Mouse (Mus musculus) cerebral cortex, adult 2 months (tissue): ENCODE measurements around the gene Rpl13a.

Experiments
- WGBS: fragments of 180-500 bp; shearing (Covaris S2); methylation state at CpG from one replicate; pipeline ENCODE4 v1.1.7; 2018; 5-methylcytosine and 5-hydroxymethylcytosine counted together

Rpl13a gene

GRCm38 (mm10) chr7:45157459-45157858 lies 28.9 kb upstream of the Rpl13a start:
- 56% methylated on average over 14 of the region's 14 CpGs for WGBS

GRCm38 (mm10) chr7:45156206-45156605 lies 27.6 kb upstream of the Rpl13a start:
- 93% methylated on average over 15 of the region's 15 CpGs for WGBS

- WGBS = 85% methylated on average over 9 of the region's 9 CpGs
Observed at GRCm38 (mm10) chr7:45155590-45155989, 27.0 kb upstream of the Rpl13a start.

- 73% methylated on average over 12 of the region's 12 CpGs for WGBS
Observed at GRCm38 (mm10) chr7:45154993-45155514, 26.5 kb upstream of the Rpl13a start.

GRCm38 (mm10) chr7:45154096-45154992 lies 25.8 kb upstream of the Rpl13a start, which contains the start of the genes Pih1d1 and Aldh16a1:
Gene Pih1d1, plus strand, starts transcription at chr7:45154303.
Gene Aldh16a1, minus strand, starts transcription at chr7:45154584.
- 3% methylated on average over 69 of the region's 69 CpGs for WGBS

- 1% methylated on average over 5 of the region's 5 CpGs for whole genome bisulfite sequencing
Observed at GRCm38 (mm10) chr7:45153586-45153985, 25.0 kb upstream of the Rpl13a start.

GRCm38 (mm10) chr7:45153052-45153451 lies 24.5 kb upstream of the Rpl13a start:
- 91% methylated on average over 2 of the region's 2 CpGs for WGBS

GRCm38 (mm10) chr7:45151303-45151702 lies 22.7 kb upstream of the Rpl13a start:
- WGBS = 51% methylated on average over 11 of the region's 11 CpGs

GRCm38 (mm10) chr7:45150321-45150720 lies 21.8 kb upstream of the Rpl13a start:
- WGBS = 79% methylated on average over 4 of the region's 4 CpGs

GRCm38 (mm10) chr7:45149545-45149944 lies 21.0 kb upstream of the Rpl13a start:
- 73% methylated on average over 6 of the region's 6 CpGs for whole genome bisulfite sequencing

- 77% methylated on average over 4 of the region's 4 CpGs for WGBS
Observed at GRCm38 (mm10) chr7:45148534-45149098, 20.1 kb upstream of the Rpl13a start.

- WGBS = 93% methylated on average over 11 of the region's 11 CpGs
Observed at GRCm38 (mm10) chr7:45147899-45148298, 19.3 kb upstream of the Rpl13a start.

GRCm38 (mm10) chr7:45147267-45147666 lies 18.7 kb upstream of the Rpl13a start:
- 94% methylated on average over 11 of the region's 11 CpGs for WGBS

- WGBS = 98% methylated on average over 8 of the region's 8 CpGs
Observed at GRCm38 (mm10) chr7:45145460-45145859, 16.9 kb upstream of the Rpl13a start.

GRCm38 (mm10) chr7:45144368-45145174 lies 16.0 kb upstream of the Rpl13a start:
- 90% methylated on average over 13 of the region's 13 CpGs for WGBS

- 96% methylated on average over 5 of the region's 5 CpGs for WGBS
Observed at GRCm38 (mm10) chr7:45141914-45142313, 13.4 kb upstream of the Rpl13a start.

GRCm38 (mm10) chr7:45141319-45141718 lies 12.8 kb upstream of the Rpl13a start:
- 90% methylated on average over 3 of the region's 3 CpGs for WGBS

- 75% methylated on average over 8 of the region's 8 CpGs for WGBS
Observed at GRCm38 (mm10) chr7:45139904-45140723, 11.6 kb upstream of the Rpl13a start.

- WGBS = 82% methylated on average over 1 of the region's 1 CpGs
Observed at GRCm38 (mm10) chr7:45138403-45138802, 9.8 kb upstream of the Rpl13a start.

GRCm38 (mm10) chr7:45137171-45138006 lies 8.8 kb upstream of the Rpl13a start:
- WGBS = 86% methylated on average over 12 of the region's 12 CpGs
